Mouse (Mus musculus) E14TG2a.4 (cell line): ENCODE measurements around the gene Trim52.

Source experiments
- CTCF ChIP-seq: conservative IDR thresholded peaks from 2 replicates; pipeline ENCODE4 v1.5.1; 2014; ENCODE audit warnings: low read length
- NANOG ChIP-seq: IDR thresholded peaks from 2 replicates; pipeline ENCODE4 v1.6.1; 2014; ENCODE audit warnings: borderline replicate concordance, low read length, mixed read lengths
- POU5F1 ChIP-seq: IDR thresholded peaks from 2 replicates; pipeline ENCODE4 v1.6.1; 2014; ENCODE audit warnings: low read length, borderline replicate concordance

DNA sequence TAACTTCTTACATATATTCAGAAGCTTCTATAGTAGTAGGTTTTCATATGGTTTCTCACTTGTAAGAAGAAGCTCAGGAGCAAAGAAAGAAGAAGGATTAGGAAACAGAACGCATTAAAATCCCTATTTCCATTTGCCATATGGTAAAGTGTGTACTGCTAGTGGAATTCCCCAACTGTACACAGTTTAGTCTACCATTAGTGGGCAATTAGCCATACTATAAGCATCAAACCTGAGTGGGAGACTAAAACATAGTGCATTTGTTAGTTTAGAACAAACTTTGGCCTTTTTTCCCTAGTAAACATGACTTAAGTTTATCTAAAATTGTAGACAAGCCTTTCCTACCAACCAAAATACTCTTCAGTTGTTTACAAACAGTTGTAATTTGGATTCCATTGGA lies 33.4 kb upstream of the Trim52 start:
- TF ChIP-seq CTCF (no peak), NANOG (no peak), POU5F1 (no peak)
